Mouse (Mus musculus): ENCODE measurements around the gene Gm49353. TPM values are rescaled to one million over a fixed set of nuclear protein-coding genes. Genes with fewer than 3 reads are reported as not detected.

The Gm49353 gene
- total RNA-seq, 4 experiments from 2014 or later: not detected

Other genes starting within 250 kb of the Gm49353 start
- gene 2310057J18Rik, start 212.7 kb upstream of the Gm49353 start, total RNA-seq (2022): not detected
- gene Soga3, start 55.1 kb upstream of the Gm49353 start, total RNA-seq (2022): under 1 TPM in 1 of 4 experiments, not detected in 3; 0.47 TPM
- gene 9330159F19Rik, start 12.7 kb downstream of the Gm49353 start, total RNA-seq (2022): under 1 TPM; 0.08 to 0.53 (median 0.29) TPM
- gene Echdc1, start 114.2 kb downstream of the Gm49353 start, total RNA-seq (2022): 10 to 100 TPM; 37.3 to 44.3 (median 40.4) TPM
- gene Rnf146, start 163.5 kb downstream of the Gm49353 start, total RNA-seq (2022): 10 to 100 TPM; 51.1 to 55.8 (median 53.2) TPM

All from heart, adult 8-10 months (tissue).